Mouse (Mus musculus) heart, postnatal 0 days (tissue): ENCODE data around the gene Angel1.

Experiments
- CTCF ChIP-seq: IDR thresholded peaks from 2 replicates; pipeline ENCODE4 v1.5.1; 2016; ENCODE audit warnings: antibody characterized with exemption, control low read depth, low read depth
- EP300 ChIP-seq: IDR thresholded peaks from 2 replicates; pipeline ENCODE4 v1.6.1; 2016; ENCODE audit warnings: antibody characterized with exemption, low read depth

- TF ChIP-seq CTCF (no peak), EP300 (no peak)
These were observed 554 bp downstream of the Angel1 start for GRCm38 (mm10) chr12:86725706-86726105.
